Mouse (Mus musculus) hindbrain, embryonic 13.5 days (tissue): ENCODE measurements around the gene Sec14l5. TPM values are rescaled to one million over a fixed set of nuclear protein-coding genes. Genes with fewer than 3 reads are reported as not detected.
"Not testable (repeated sequence)": the region's sequence is repeated elsewhere in the genome, so short reads cannot be mapped to it uniquely, and the experiment has no call there.

Experiments used
- ATAC-seq: fragments of 200-750 bp; cut with Nextera tagmentation; 2 replicates; pipeline ENCODE4 v1.8.0; 2017; ENCODE audit warnings: moderate TSS enrichment; ENCODE audit not compliant: low FRiP score
- H3K27ac ChIP-seq: fragments of 300-500 bp; sonication (generic); 2 replicates; pipeline ENCODE4 v1.5.1; 2015; ENCODE audit warnings: inconsistent platforms, mild to moderate bottlenecking, moderate library complexity
- H3K27me3 ChIP-seq: fragments of 300-500 bp; sonication (generic); 2 replicates; pipeline ENCODE4 v1.6.1; 2015; ENCODE audit warnings: mild to moderate bottlenecking, inconsistent platforms
- H3K36me3 ChIP-seq: fragments of 300-500 bp; sonication (generic); 2 replicates; pipeline ENCODE4 v1.6.1; 2015; ENCODE audit warnings: mild to moderate bottlenecking, inconsistent platforms
- H3K4me1 ChIP-seq: fragments of 300-500 bp; sonication (generic); replicated peaks from 2 replicates; pipeline ENCODE4 v1.6.1; 2015; ENCODE audit warnings: inconsistent platforms
- H3K4me2 ChIP-seq: fragments of 300-500 bp; sonication (generic); 2 replicates; pipeline ENCODE4 v1.6.1; 2015; ENCODE audit warnings: inconsistent platforms, mild to moderate bottlenecking, moderate library complexity
- H3K4me3 ChIP-seq: fragments of 300-500 bp; sonication (generic); 2 replicates; pipeline ENCODE4 v1.5.1; 2015; ENCODE audit warnings: mild to moderate bottlenecking, inconsistent platforms
- H3K9ac ChIP-seq: fragments of 300-500 bp; sonication (generic); 2 replicates; pipeline ENCODE4 v1.6.1; 2015; ENCODE audit warnings: mild to moderate bottlenecking, inconsistent platforms
- H3K9me3 ChIP-seq: fragments of 300-500 bp; sonication (generic); 2 replicates; pipeline ENCODE4 v1.6.1; 2016; ENCODE audit warnings: inconsistent platforms
- WGBS: fragments of 180-500 bp; shearing (Covaris S2); methylation state at CpG from one replicate; pipeline ENCODE4 v1.1.7; 2015; 5-methylcytosine and 5-hydroxymethylcytosine counted together
- polyA plus RNA-seq: library from polyadenylated mRNA; unstranded; fragments of >200 nt; fragmentation: Nextera tagmentation; extraction: Ambion mirVana; gene quantifications from 2 replicates; pipeline ENCODE4 v1.2.1, GENCODE M21; 2015

The Sec14l5 gene
- polyA plus RNA-seq, 1 experiment from 2014 or later: 0.66 TPM

- peaks cover 17% of the 10 kb centered on the region for H3K4me1 ChIP-seq
- H3K27me3 ChIP-seq: peaks cover 13% of the 10 kb centered on the region
- H3K4me3 ChIP-seq: peak overlapping the region; percentile 73
- peak overlapping the region; percentile 71 for H3K9ac ChIP-seq
- peak overlapping the region; percentile 91 for H3K4me2 ChIP-seq
- ATAC-seq: no peak; the same call in none of the 2 replicates
- no peaks in the 10 kb centered on the region for H3K9me3 ChIP-seq
- peaks cover 19% of the 10 kb centered on the region for H3K36me3 ChIP-seq
- no peak overlapping the region for H3K27ac ChIP-seq
- 2% methylated on average over 36 of the region's 36 CpGs for WGBS
Observed at GRCm38 (mm10) chr16:5203200-5203599, 56.3 kb downstream of the Sec14l5 start.

- peak within 1 kb of the TSS; percentile 71 for H3K9ac ChIP-seq
- no peaks in the 10 kb centered on the region for H3K9me3 ChIP-seq
- peak within 1 kb of the TSS; percentile 73 for H3K4me3 ChIP-seq
- peaks cover 14% of the 10 kb centered on the region for H3K36me3 ChIP-seq
- H3K27ac ChIP-seq: no peak within 1 kb of the TSS
- 5% methylated on average over 38 of the region's 40 CpGs for WGBS
- peak; percentile 94 for ATAC-seq
- H3K4me1 ChIP-seq: peaks cover 17% of the 10 kb centered on the region
- peak within 1 kb of the TSS; percentile 91 for H3K4me2 ChIP-seq
- peaks cover 15% of the 10 kb centered on the region for H3K27me3 ChIP-seq
Observed at GRCm38 (mm10) chr16:5203668-5204433, 56.9 kb downstream of the Sec14l5 start, which contains the start of gene Nagpa. TSS of gene Nagpa (minus strand) at chr16:5204012.

GRCm38 (mm10) chr16:5205431-5205970 is 58.6 kb downstream of the Sec14l5 start:
- Histone ChIP-seq H3K27ac (no peak overlapping the region), H3K4me2 (no peak overlapping the region), H3K36me3 (peaks cover under 1% of the 10 kb centered on the region; the same call in 1 of the 2 replicates), H3K27me3 (peaks cover 19% of the 10 kb centered on the region), H3K4me1 (peaks cover 17% of the 10 kb centered on the region), H3K9ac (no peak overlapping the region), H3K9me3 (no peaks in the 10 kb centered on the region), H3K4me3 (no peak overlapping the region)
- 90% methylated on average over 5 of the region's 5 CpGs for WGBS
- no peak for ATAC-seq

DNA sequence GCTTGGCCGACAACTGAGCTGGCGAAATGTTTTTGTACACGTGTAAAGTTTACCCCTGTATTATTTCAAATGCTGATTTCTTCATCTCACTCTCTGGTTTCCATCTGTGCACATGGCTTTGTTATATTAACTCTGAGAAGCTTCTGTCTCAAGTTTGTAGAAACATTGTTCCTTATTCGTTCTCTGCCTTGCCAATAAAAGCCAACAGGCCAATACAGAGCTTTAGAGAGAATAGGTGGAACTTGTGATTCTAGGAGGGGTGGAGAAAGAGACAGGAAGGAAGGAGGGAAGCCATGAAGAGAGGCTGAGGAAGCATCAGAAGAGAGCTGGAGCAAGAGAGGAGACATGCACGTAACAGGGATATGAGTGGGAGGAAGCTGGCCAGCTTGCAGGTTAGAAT is 59.1 kb downstream of the Sec14l5 start:
- peaks cover 19% of the 10 kb centered on the region for H3K27me3 ChIP-seq
- 80% methylated on average over 5 of the region's 5 CpGs for WGBS
- no peak overlapping the region for H3K4me3 ChIP-seq
- H3K36me3 ChIP-seq: no peaks in the 10 kb centered on the region
- H3K27ac ChIP-seq: no peak overlapping the region
- ATAC-seq: no peak
- H3K9me3 ChIP-seq: no peaks in the 10 kb centered on the region
- no peak overlapping the region for H3K4me2 ChIP-seq
- H3K9ac ChIP-seq: no peak overlapping the region
- H3K4me1 ChIP-seq: peaks cover 17% of the 10 kb centered on the region

DNA sequence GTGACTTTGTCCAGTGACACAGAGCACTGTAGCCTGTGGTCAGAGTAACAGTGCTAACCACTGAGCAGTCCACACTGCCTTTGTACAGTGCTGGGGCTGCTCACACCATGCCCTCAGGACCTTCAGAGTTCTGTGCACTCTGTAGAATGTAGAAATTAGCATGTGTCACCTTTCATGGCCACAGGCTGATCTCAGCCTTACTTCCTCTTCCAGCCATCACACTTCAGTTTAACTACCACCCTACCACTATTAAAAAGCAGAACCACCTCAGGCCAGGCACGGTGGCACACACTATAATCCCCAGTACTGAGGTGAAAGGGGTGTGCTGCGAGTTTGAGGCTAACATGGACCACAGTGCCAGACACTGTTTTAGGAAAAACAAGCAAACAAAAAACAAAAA is 63.5 kb downstream of the Sec14l5 start:
- Histone ChIP-seq H3K4me3 (no peak overlapping the region), H3K4me2 (no peak overlapping the region), H3K27me3 (peaks cover 11% of the 10 kb centered on the region; the same call in 1 of the 2 replicates), H3K9ac (no peak overlapping the region), H3K4me1 (no peaks in the 10 kb centered on the region), H3K36me3 (no peaks in the 10 kb centered on the region), H3K9me3 (no peaks in the 10 kb centered on the region), H3K27ac (no peak overlapping the region)
- ATAC-seq: no peak
- 81% methylated on average over 2 of the region's 2 CpGs for WGBS

DNA sequence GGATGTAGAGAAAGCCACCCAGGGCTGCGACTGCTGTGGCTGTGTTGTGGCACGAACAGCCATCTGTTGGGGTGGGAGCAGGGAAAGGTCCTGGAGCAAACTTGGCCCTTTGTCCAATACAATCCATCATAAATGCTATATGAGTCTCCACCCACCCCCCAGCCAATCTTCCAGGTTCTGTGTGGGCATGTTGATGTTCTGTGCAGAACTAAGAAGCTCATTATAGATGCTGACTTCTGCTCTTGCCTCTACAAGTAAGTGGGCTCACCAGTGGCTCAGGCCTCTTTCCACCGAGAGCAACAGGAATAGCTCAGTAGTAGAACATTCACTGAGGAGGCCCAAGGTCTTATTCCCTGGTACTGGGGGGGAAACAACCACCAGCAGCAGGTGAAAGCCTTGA is 65.2 kb downstream of the Sec14l5 start:
- H3K4me1 ChIP-seq: no peaks in the 10 kb centered on the region
- ATAC-seq: no peak

GRCm38 (mm10) chr16:5214126-5214525 is 67.2 kb downstream of the Sec14l5 start:
- Histone ChIP-seq H3K4me1 (no peaks in the 10 kb centered on the region), H3K9me3 (no peaks in the 10 kb centered on the region), H3K9ac (no peak overlapping the region), H3K4me3 (no peak overlapping the region), H3K36me3 (no peaks in the 10 kb centered on the region), H3K4me2 (no peak overlapping the region), H3K27ac (no peak overlapping the region), H3K27me3 (0 out of 2 replicates have a peak, but pooled peaks cover 23% of the 10 kb centered on the region)
- ATAC-seq: no peak
- 95% methylated on average over 2 of the region's 2 CpGs for WGBS

More for the DNA sequence above, 65.2 kb downstream of the Sec14l5 start:
- Histone ChIP-seq H3K9me3 (no peaks in the 10 kb centered on the region), H3K4me3 (no peak overlapping the region), H3K36me3 (no peaks in the 10 kb centered on the region), H3K9ac (no peak overlapping the region), H3K27ac (no peak overlapping the region), H3K4me2 (no peak overlapping the region), H3K27me3 (0 out of 2 replicates have a peak, but pooled peaks cover 13% of the 10 kb centered on the region)
- 86% methylated on average over 3 of the region's 3 CpGs for WGBS

- ATAC-seq: no peak
- H3K27me3 ChIP-seq: peaks cover 23% of the 10 kb centered on the region; the same call in 1 of the 2 replicates
- H3K9me3 ChIP-seq: no peaks in the 10 kb centered on the region
- no peak overlapping the region for H3K4me3 ChIP-seq
- H3K36me3 ChIP-seq: no peaks in the 10 kb centered on the region
- no peak overlapping the region for H3K9ac ChIP-seq
- H3K4me2 ChIP-seq: no peak overlapping the region
- no peak overlapping the region for H3K27ac ChIP-seq
- no peaks in the 10 kb centered on the region for H3K4me1 ChIP-seq
- WGBS: 73% methylated on average over 6 of the region's 6 CpGs
Observed at GRCm38 (mm10) chr16:5216686-5217085, 69.8 kb downstream of the Sec14l5 start.

GRCm38 (mm10) chr16:5217341-5218133 is 70.6 kb downstream of the Sec14l5 start:
- 73% methylated on average over 5 of the region's 5 CpGs for WGBS
- H3K36me3 ChIP-seq: no peaks in the 10 kb centered on the region
- H3K27ac ChIP-seq: no peak overlapping the region
- no peak overlapping the region for H3K9ac ChIP-seq
- H3K4me1 ChIP-seq: no peaks in the 10 kb centered on the region
- H3K27me3 ChIP-seq: peaks cover 28% of the 10 kb centered on the region; the same call in 1 of the 2 replicates
- H3K9me3 ChIP-seq: no peaks in the 10 kb centered on the region
- H3K4me2 ChIP-seq: no peak overlapping the region
- no peak for ATAC-seq
- no peak overlapping the region for H3K4me3 ChIP-seq

- peaks cover 27% of the 10 kb centered on the region; the same call in 1 of the 2 replicates for H3K27me3 ChIP-seq
- WGBS: 58% methylated on average over 4 of the region's 4 CpGs
Observed at GRCm38 (mm10) chr16:5221403-5221802, 74.5 kb downstream of the Sec14l5 start.

DNA sequence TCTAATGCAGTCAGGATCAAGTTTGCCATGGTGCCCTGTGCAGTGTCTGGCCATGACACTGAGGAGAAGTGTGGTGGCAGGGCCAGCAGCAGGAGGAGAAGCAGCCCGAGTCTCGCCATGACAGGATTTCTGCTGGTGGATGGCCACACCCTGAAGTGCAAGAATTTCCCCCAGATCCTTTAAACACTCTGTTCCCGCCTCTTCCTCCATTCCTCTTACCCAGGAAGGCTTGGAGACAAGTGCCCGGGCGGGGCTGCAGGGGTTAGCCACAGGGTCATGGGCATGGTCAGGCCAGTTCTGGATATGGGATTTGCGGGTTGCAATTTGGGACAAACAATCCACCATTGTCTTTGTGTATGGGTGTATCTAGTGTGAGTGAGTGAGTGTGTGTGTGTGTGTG is 75.2 kb downstream of the Sec14l5 start, which contains the start of gene AU021092:
AU021092 (minus strand) TSS at position 160 of the 400 bp plus-strand sequence.
- H3K27me3 ChIP-seq: peaks cover 21% of the 10 kb centered on the region; the same call in 1 of the 2 replicates

More at GRCm38 (mm10) chr16:5221403-5221802, 74.5 kb downstream of the Sec14l5 start:
- no peaks in the 10 kb centered on the region for H3K36me3 ChIP-seq
- no peak overlapping the region for H3K9ac ChIP-seq
- H3K9me3 ChIP-seq: no peaks in the 10 kb centered on the region
- H3K27ac ChIP-seq: no peak overlapping the region
- no peak overlapping the region for H3K4me3 ChIP-seq
- no peaks in the 10 kb centered on the region for H3K4me1 ChIP-seq
- no peak for ATAC-seq
- H3K4me2 ChIP-seq: no peak overlapping the region

DNA sequence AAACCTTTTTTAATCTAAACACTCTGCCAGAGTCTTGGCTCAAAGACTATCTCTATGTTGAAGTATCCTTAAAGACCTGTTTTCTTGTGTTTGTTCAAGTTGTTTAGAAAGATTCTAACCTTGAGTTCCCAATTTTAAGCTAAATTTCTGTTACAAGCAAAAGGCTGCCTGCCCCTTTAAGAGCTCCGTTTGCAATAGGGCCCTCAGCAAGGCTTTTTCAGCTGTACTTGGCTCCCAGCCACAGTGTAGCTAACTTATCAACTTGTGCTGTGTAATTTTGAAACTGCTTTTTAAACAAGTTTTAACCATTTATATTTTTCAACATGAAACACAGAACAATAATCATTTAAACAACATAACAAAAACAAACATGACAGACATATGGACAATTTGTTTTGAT is 79.6 kb downstream of the Sec14l5 start:
- ATAC-seq, H3K4me1 ChIP-seq: not testable (repeated sequence)

More for the DNA sequence above, 75.2 kb downstream of the Sec14l5 start, which contains the start of gene AU021092:
- no peaks in the 10 kb centered on the region for H3K36me3 ChIP-seq
- H3K4me3 ChIP-seq: no peak within 1 kb of the TSS
- ATAC-seq: no peak
- no peak within 1 kb of the TSS for H3K27ac ChIP-seq
- no peaks in the 10 kb centered on the region for H3K9me3 ChIP-seq
- no peak within 1 kb of the TSS for H3K9ac ChIP-seq
- H3K4me2 ChIP-seq: no peak within 1 kb of the TSS
- 82% methylated on average over 6 of the region's 6 CpGs for WGBS
- no peaks in the 10 kb centered on the region for H3K4me1 ChIP-seq

More for the DNA sequence above, 79.6 kb downstream of the Sec14l5 start:
- WGBS: 8% methylated on average over 1 of the region's 1 CpGs
- not testable (repeated sequence) for H3K36me3 ChIP-seq, H3K9ac ChIP-seq, H3K27ac ChIP-seq, H3K27me3 ChIP-seq, H3K4me3 ChIP-seq, H3K4me2 ChIP-seq, H3K9me3 ChIP-seq
